Comparison of ENCODE assay signal across 8 mouse cellular contexts in the genomic region with DNA sequence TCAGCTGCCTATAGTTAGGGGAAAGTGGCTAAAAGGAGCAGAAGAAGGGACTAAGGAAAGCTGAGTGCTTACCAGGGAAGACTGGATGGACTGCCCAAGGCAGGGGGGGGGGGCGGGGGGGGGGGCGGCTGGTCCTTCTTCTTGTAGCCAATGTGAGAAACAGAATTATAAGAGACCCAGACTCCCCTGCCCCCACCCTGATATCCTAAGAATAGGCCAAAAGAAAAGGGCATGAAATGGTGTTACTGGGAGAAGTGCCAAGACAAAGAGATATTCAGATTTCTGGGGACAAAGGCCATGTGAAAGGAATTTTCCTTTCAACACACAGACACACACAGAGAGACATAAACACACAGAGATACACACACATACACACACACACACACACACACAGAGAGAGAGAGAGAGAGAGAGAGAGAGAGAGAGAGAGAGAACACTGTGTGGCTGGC.
DNase-seq lines count a peak whose midpoint lies in the region; ATAC-seq lines count a peak whose summit lies in the region.

No protein-coding gene starts in this region.

- no peak overlapping the region for H3K9ac ChIP-seq in heart, embryonic 11.5 days (ENCODE audit: low read depth, low read length)
- H3K9ac ChIP-seq in forebrain, embryonic 13.5 days = no peak overlapping the region

- WGBS in heart, embryonic 11.5 days (ENCODE audit: insufficient replicate concordance) = 40% methylated on average over 1 of the region's 2 CpGs
- 0% methylated on average over 2 of the region's 2 CpGs for WGBS in forebrain, embryonic 13.5 days
- WGBS in midbrain, embryonic 10.5 days = 29% methylated on average over 2 of the region's 2 CpGs

- peaks cover 13% of the 10 kb centered on the region for H3K4me1 ChIP-seq in heart, embryonic 11.5 days (ENCODE audit: control insufficient read depth, insufficient read depth, low read length)
- peaks cover 16% of the 10 kb centered on the region for H3K4me1 ChIP-seq in forebrain, embryonic 13.5 days
- H3K4me1 ChIP-seq in midbrain, embryonic 10.5 days = peaks cover 35% of the 10 kb centered on the region

- no peak for DNase-seq in heart, adult 9 months (ENCODE audit: low spot score in 2 of 2)
- peak; percentile 71 for DNase-seq in kidney, adult 9 months
- DNase-seq in midbrain, embryonic 10.5 days (ENCODE audit: low spot score) = peak; percentile 31
- no peak for DNase-seq in urinary bladder, postnatal 10 days (ENCODE audit: low spot score)
- no peak for DNase-seq in left cerebral cortex, postnatal 14 days (ENCODE audit: low spot score in 2 of 2)
- DNase-seq in cerebellum, adult 9-11 months = no peak

- ATAC-seq in heart, embryonic 11.5 days (replicated peaks; ENCODE audit: insufficient number of reproducible peaks, low FRiP score, low TSS enrichment) = peak; percentile 22; the same call in 1 of the 2 replicates
- ATAC-seq in forebrain, embryonic 13.5 days = peak; percentile 80

- no peak overlapping the region for H3K4me2 ChIP-seq in heart, embryonic 11.5 days
- no peak overlapping the region for H3K4me2 ChIP-seq in forebrain, embryonic 13.5 days

- H3K36me3 ChIP-seq in heart, embryonic 11.5 days (ENCODE audit: control insufficient read depth, insufficient read depth, low read length) = no peaks in the 10 kb centered on the region
- H3K36me3 ChIP-seq in forebrain, embryonic 13.5 days (ENCODE audit: poor library complexity, severe bottlenecking) = no peaks in the 10 kb centered on the region
- no peaks in the 10 kb centered on the region for H3K36me3 ChIP-seq in midbrain, embryonic 10.5 days

- no peaks in the 10 kb centered on the region for H3K9me3 ChIP-seq in heart, embryonic 11.5 days (replicated peaks; ENCODE audit: control insufficient read depth, low read length)
- H3K9me3 ChIP-seq in forebrain, embryonic 13.5 days (replicated peaks) = no peaks in the 10 kb centered on the region
- H3K9me3 ChIP-seq in midbrain, embryonic 10.5 days (replicated peaks) = no peaks in the 10 kb centered on the region

- no peaks in the 10 kb centered on the region for H3K27me3 ChIP-seq in heart, embryonic 11.5 days (ENCODE audit: control insufficient read depth, insufficient read depth, low read length)
- H3K27me3 ChIP-seq in forebrain, embryonic 13.5 days = no peaks in the 10 kb centered on the region
- no peaks in the 10 kb centered on the region; the same call in 1 of the 2 replicates for H3K27me3 ChIP-seq in midbrain, embryonic 10.5 days (ENCODE audit: low read depth, poor library complexity, severe bottlenecking)

- no peak overlapping the region for H3K4me3 ChIP-seq in heart, embryonic 11.5 days (ENCODE audit: low read depth, low read length)
- H3K4me3 ChIP-seq in forebrain, embryonic 13.5 days = no peak overlapping the region
- H3K4me3 ChIP-seq in midbrain, embryonic 10.5 days = no peak overlapping the region

- 0 out of 2 replicates have a peak overlapping the region, but pooled peaks have one; percentile 2 for H3K27ac ChIP-seq in heart, embryonic 11.5 days (ENCODE audit: low read depth, low read length)
- peak overlapping the region; percentile 63 for H3K27ac ChIP-seq in forebrain, embryonic 13.5 days
- H3K27ac ChIP-seq in midbrain, embryonic 10.5 days (replicated peaks) = peak overlapping the region; percentile 81

- intact Hi-C loops in left cerebral cortex, postnatal 14 days (cut with DNase I) = no loop called here

Comparison
In these comparisons a context has a peak if more than half of its experiments do, and no peak if none do; other contexts are left out.
1. H3K27ac ChIP-seq: peak in every context shown above with its lines; median percentile 81 in midbrain, embryonic 10.5 days; 63 in forebrain, embryonic 13.5 days; 2 in heart, embryonic 11.5 days.
2. DNase-seq: peak in kidney, adult 9 months (single experiment) and midbrain, embryonic 10.5 days (single experiment); none in heart, adult 9 months (0 of 2), urinary bladder, postnatal 10 days (single experiment), left cerebral cortex, postnatal 14 days (0 of 2) and cerebellum, adult 9-11 months (single experiment).